9 mouse cellular contexts compared by ENCODE assay signal in the genomic region with DNA sequence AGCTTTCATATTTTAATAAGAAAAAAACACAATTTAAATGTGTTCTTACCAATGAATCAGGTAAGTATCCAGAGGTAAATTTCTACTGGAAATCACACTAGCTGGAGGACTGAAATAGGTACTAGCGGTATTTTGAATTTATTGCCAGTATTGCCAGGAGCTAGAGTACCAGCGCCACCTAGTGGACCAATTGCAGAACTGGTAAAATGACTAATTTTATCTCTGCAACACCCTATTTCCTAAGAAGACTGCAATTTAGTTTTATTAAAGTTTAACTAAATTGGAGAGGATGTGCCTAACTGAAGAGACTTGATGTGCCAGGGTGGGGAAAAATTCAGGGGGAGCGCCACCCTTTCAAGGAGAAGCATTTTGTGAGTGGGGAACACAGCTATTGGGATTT.
DNase-seq lines count a peak whose midpoint lies in the region; ATAC-seq and TF ChIP-seq lines count a peak whose summit lies in the region.
"Had no signal": no experiment of that assay in that cellular context is flagged by ENCODE, and none has a peak within 500 bp of the region (broad histone marks: within the 10 kb centered on the region; RNA-seq: fewer than 3 reads in every experiment).

No protein-coding gene starts in this region.

- TF ChIP-seq CTCF in gastrocnemius, adult 2 months (IDR thresholded peaks at IDR 0.05) = peak; percentile 92

- ATAC-seq in midbrain, embryonic 13.5 days = 0 out of 2 replicates have a peak, but pooled peaks have one; percentile 30
- no peak for ATAC-seq in erythroid progenitor cell, adult 5-6 weeks (replicated peaks; ENCODE audit: low FRiP score, poor library complexity, severe bottlenecking)

- intact Hi-C loops in gastrocnemius, adult 2 months (cut with DNase I) = no loop called here
- intact Hi-C loops in gastrocnemius, postnatal 36 days (cut with DNase I) = no loop called here

- H3K4me1 ChIP-seq in forebrain, embryonic 10.5 days = no peaks in the 10 kb centered on the region
- no peaks in the 10 kb centered on the region for H3K4me1 ChIP-seq in midbrain, embryonic 13.5 days (replicated peaks)
- H3K4me1 ChIP-seq: limb, embryonic 13.5 days had no signal

- no peaks in the 10 kb centered on the region for H3K9me3 ChIP-seq in forebrain, embryonic 10.5 days
- H3K9me3 ChIP-seq in midbrain, embryonic 13.5 days = no peaks in the 10 kb centered on the region
- H3K9me3 ChIP-seq: limb, embryonic 13.5 days had no signal

- H3K4me3 ChIP-seq in gastrocnemius, adult 2 months = no peak overlapping the region
- H3K4me3 ChIP-seq in forebrain, embryonic 10.5 days = no peak overlapping the region
- H3K4me3 ChIP-seq in midbrain, embryonic 13.5 days (replicated peaks) = no peak overlapping the region
- H3K4me3 ChIP-seq: limb, embryonic 13.5 days had no signal

- H3K27ac ChIP-seq in gastrocnemius, adult 2 months = no peak overlapping the region
- H3K27ac ChIP-seq in forebrain, embryonic 10.5 days = no peak overlapping the region
- no peak overlapping the region for H3K27ac ChIP-seq in midbrain, embryonic 13.5 days
- H3K27ac ChIP-seq: limb, embryonic 13.5 days had no signal

- H3K4me2 ChIP-seq in midbrain, embryonic 13.5 days (replicated peaks) = no peak overlapping the region
- H3K4me2 ChIP-seq: limb, embryonic 13.5 days had no signal

- H3K36me3 ChIP-seq in forebrain, embryonic 10.5 days (replicated peaks) = no peaks in the 10 kb centered on the region
- H3K36me3 ChIP-seq in midbrain, embryonic 13.5 days = no peaks in the 10 kb centered on the region
- H3K36me3 ChIP-seq: limb, embryonic 13.5 days had no signal

- DNase-seq in gastrocnemius, adult 2 months = peak; percentile 27
- no peak for DNase-seq in gastrocnemius, postnatal 36 days
- peak; percentile 75 for DNase-seq in 3T3-L1 (ENCODE audit: low read depth, low spot score)
- DNase-seq in brain, adult 2 months (ENCODE audit: low read depth, low spot score) = peak; percentile 73
- DNase-seq in forebrain, embryonic 10.5 days (ENCODE audit: extremely low spot score, low spot score) = peak; percentile 26
- DNase-seq in kidney, postnatal 36 days = peak; percentile 11 to 57

- no peaks in the 10 kb centered on the region for H3K27me3 ChIP-seq in forebrain, embryonic 10.5 days (ENCODE audit: poor library complexity, severe bottlenecking)
- no peaks in the 10 kb centered on the region for H3K27me3 ChIP-seq in midbrain, embryonic 13.5 days
- H3K27me3 ChIP-seq: limb, embryonic 13.5 days had no signal

- WGBS in forebrain, embryonic 10.5 days = 9% methylated on average over 3 of the region's 3 CpGs
- WGBS in midbrain, embryonic 13.5 days = 3% methylated on average over 3 of the region's 3 CpGs

- no peak overlapping the region for H3K9ac ChIP-seq in midbrain, embryonic 13.5 days (replicated peaks)
- H3K9ac ChIP-seq: limb, embryonic 13.5 days had no signal

Comparison
In these comparisons a context has a peak if more than half of its experiments do, and no peak if none do; other contexts are left out.
1. DNase-seq: peak in gastrocnemius, adult 2 months (single experiment), 3T3-L1 (single experiment), brain, adult 2 months (single experiment), forebrain, embryonic 10.5 days (single experiment) and kidney, postnatal 36 days (2 of 2); none in gastrocnemius, postnatal 36 days (0 of 2).